Mouse (Mus musculus) common myeloid progenitor, adult 5-6 weeks (primary cell): ENCODE measurements around the gene Melk. TPM values are rescaled to one million over a fixed set of nuclear protein-coding genes. Genes with fewer than 3 reads are reported as not detected.
A peak's percentile ranks its signal among the peaks of the same experiment; 100 is the strongest.

ENCODE experiments used
- ATAC-seq: replicated peaks from 2 replicates; pipeline ENCODE4 v1.8.0; 2016; ENCODE audit warnings: low read depth, mild to moderate bottlenecking, moderate TSS enrichment, inconsistent platforms; ENCODE audit not compliant: poor library complexity, severe bottlenecking
- total RNA-seq: library from RNA; stranded (forward); fragments of 200-1000, 187-1606 nt; gene quantifications from 2 replicates; pipeline ENCODE4 v1.2.3, GENCODE M21; 2017

The Melk gene
- total RNA-seq, result 23.4 and 25.3 TPM in 2 replicates

- ATAC-seq, result peak; percentile 97
These were observed at the start of gene Melk for GRCm38 (mm10) chr4:44300781-44301750. Gene Melk, plus strand, starts transcription at chr4:44300876.

GRCm38 (mm10) chr4:44251521-44251920 is 49.2 kb upstream of the Melk start:
- no peak for ATAC-seq

DNA sequence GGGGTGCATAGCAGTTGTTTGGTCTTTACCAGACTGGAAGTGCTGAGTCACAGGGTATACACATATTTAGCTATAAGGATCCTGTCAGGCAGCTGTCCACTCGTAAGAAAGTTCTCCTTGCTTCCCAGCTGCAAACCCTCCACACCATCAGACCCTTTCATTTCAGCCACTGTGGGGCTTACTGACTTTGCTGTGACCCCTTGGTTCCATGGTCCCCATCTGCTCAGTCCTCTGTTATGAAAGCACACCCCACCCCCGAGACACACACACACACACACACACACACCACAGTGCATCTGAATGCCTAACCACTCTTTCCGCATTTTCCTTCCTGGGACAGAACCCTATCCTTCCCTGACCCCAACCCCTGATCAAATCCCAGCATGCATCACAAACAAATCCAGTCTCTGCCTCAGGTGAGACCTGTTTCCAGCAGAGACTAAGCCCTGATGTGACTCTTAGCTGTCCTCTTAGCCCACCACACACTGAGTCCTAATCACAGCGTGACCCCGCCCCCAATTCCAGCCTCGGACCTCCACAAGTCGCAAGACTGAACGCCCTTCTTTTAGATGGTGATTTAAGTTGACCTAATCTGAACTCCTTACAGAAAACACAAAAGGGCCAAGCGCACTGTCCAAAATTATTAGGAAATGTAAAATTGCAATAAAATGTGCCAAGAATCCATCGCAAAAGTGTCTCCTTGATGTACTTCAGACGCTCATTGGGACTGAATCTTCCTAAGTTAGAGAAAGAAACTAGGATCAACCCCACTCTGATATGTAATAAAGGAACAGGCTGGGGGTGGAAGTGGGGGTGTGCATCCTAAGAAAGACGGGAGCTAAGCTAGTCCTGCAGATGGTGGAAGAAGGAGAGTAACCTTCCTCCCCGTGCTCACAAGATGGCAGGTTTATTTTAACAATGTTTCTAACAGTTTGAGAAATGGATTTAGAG is 48.4 kb upstream of the Melk start:
- ATAC-seq, result no peak

GRCm38 (mm10) chr4:44253191-44253590 is 47.5 kb upstream of the Melk start:
- no peak for ATAC-seq

GRCm38 (mm10) chr4:44254579-44254978 is 46.1 kb upstream of the Melk start:
- no peak for ATAC-seq

DNA sequence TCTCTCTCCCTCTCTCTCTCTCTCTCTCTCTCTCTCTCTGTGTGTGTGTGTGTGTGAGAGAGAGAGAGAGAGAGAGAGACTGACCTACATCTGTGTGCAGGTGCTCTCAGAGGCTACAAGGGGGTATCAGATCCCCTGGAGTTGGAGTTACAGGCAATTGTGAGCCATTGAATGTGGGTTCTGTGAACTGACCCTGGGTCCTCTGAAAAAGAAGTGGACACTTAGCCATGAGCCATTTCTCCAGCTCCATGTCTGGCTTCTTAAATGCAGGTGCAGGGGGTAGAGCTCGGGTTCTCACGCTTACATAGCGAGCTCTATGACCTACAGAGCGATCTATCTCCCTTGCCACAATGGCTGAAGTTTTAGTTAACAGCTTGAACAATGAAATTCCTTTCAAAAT is 41.5 kb upstream of the Melk start:
- no peak for ATAC-seq

- ATAC-seq, result peak; percentile 83
These were observed 40.4 kb upstream of the Melk start for GRCm38 (mm10) chr4:44260244-44260643.

DNA sequence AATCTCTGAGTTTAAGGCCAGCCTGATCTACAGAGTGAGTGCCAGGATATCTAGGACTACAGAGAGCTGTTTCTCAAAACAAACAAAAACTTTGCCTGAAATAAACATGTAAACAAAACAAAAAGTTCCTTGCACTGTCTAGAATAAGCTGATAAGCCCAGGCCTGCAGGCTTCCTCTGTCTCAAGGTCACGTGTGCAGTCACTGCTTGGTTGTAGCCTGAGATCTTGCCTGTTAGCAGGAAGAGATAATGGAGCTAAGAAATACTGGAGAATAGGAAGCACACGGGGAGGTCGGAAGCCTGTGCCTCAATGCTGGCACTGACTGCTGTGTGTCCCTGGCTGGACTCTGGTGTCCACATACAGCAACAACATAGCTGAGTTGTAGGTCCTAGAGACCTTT is 35.2 kb upstream of the Melk start:
- no peak for ATAC-seq

GRCm38 (mm10) chr4:44267437-44267836 is 33.2 kb upstream of the Melk start:
- no peak for ATAC-seq

- no peak for ATAC-seq
These were observed 31.3 kb upstream of the Melk start for GRCm38 (mm10) chr4:44269376-44269817.

- ATAC-seq, result no peak
These were observed 29.5 kb upstream of the Melk start for GRCm38 (mm10) chr4:44271134-44271533.

- no peak for ATAC-seq
These were observed 18.9 kb upstream of the Melk start for GRCm38 (mm10) chr4:44281597-44282265.

- peak; percentile 56; the same call in 1 of the 2 replicates for ATAC-seq
These were observed 8.1 kb upstream of the Melk start for GRCm38 (mm10) chr4:44292534-44292933.

DNA sequence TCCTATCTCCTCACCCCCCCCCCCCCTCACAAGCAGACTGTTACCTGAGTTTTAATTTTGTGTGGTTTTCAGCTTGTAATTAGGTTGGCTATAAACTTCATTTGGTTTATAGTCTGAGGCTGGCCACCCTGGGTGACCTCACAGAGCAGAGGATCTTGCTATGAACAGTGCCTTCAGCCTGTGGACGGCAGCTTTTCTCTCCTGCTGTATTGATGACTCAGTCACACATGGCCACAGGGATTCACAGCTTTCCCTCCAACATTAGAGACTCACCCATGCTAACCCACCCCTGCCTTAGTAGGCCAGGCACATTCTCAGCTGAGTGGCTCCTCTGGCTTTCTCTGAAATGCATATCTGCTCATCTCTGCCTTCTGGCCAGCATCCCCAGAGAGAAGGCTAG is 4.8 kb upstream of the Melk start:
- ATAC-seq, result no peak

- ATAC-seq, result no peak
These were observed 5.9 kb downstream of the Melk start for GRCm38 (mm10) chr4:44306585-44306984.

DNA sequence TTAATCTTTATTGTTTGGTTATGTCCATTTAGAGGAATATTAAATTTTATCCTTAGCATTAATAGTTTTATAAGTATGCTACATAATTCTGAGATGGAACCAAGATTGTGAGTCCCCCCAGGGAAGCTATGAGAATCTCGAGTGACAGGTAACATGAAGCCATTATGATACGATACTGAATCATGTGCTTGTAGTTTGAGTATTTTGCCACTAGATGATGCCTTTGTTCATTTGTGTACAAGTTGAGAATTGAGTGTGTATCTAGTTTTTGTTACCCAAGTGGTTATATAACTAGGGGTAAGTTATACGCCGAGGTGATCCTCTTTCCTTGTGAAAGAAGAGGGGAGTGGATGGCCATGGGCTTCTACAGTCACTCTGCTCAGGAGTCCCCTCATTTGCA is 9.8 kb downstream of the Melk start:
- ATAC-seq, result no peak

GRCm38 (mm10) chr4:44310911-44311310 is 10.2 kb downstream of the Melk start:
- no peak for ATAC-seq

- no peak for ATAC-seq
These were observed 15.7 kb downstream of the Melk start for GRCm38 (mm10) chr4:44316270-44316809.

- no peak for ATAC-seq
These were observed 19.8 kb downstream of the Melk start for GRCm38 (mm10) chr4:44320448-44320847.

DNA sequence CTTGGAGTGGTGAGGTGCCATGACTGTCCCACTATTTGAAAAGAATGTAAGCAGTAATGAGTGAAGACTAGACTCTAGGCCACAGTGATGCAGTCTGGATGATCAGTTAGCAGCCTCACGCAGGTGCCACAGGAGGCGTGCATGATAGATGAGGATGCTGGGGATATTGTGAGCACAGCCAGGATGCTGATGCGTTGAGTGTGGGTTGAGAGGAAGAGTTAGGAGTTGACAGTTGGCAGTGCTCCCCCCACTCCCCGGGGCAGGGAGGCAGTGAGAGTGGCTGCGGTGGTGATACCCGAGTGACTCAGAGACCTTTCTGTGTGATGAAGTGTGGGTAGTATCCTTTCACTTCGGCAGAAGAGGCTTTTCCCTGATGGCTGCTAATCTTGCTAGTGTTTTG is 21.4 kb downstream of the Melk start:
- ATAC-seq, result no peak
